Mouse (Mus musculus): ENCODE measurements around the gene Sin3b.

DNA sequence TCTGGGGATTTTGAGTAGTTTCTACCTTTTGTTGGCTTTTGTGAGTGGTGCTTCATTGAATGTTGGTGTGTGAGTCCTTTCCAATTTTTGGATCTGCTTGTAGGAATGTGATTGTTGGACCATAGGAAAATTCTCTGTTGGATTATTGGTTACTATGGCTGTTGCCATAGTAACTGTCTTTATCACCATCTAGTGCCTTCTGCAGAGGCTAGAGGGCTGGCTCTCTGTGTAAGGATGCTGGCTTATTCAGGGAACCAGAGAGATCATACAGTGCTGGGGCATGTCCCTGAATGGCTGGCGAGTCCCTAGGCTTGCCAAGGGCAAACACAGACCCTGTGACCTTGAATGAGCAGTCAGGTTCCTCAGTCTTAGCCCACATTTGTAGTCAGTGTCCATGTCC lies 5.6 kb downstream of the Sin3b start:
- no peak for TF ChIP-seq POLR2A (IDR thresholded peaks at IDR 0.05; ENCODE audit: control insufficient read depth, extremely low read depth, insufficient read depth, low read length, poor library complexity)
- no peak for TF ChIP-seq CTCF (IDR thresholded peaks at IDR 0.05; ENCODE audit: borderline replicate concordance, control insufficient read depth, extremely low read depth, insufficient read depth, low read length, poor library complexity)
